Mouse (Mus musculus) embryo, embryonic 11 days (tissue): ENCODE results near the gene Pank1.

ENCODE experiments used
- DNase-seq: peaks from one replicate; pipeline ENCODE4 v3.0.0-alpha.2; 2015

The Pank1 gene

GRCm38 (mm10) chr19:34819577-34820170 lies 59.6 kb downstream of the Pank1 start:
- no peak for DNase-seq

GRCm38 (mm10) chr19:34815371-34815770 lies 63.9 kb downstream of the Pank1 start:
- no peak for DNase-seq

- peak; percentile 28 for DNase-seq
These were observed 64.6 kb downstream of the Pank1 start for GRCm38 (mm10) chr19:34814696-34815095.

- DNase-seq = no peak
These were observed 65.3 kb downstream of the Pank1 start for GRCm38 (mm10) chr19:34813961-34814360.

GRCm38 (mm10) chr19:34813533-34813932 lies 65.7 kb downstream of the Pank1 start:
- DNase-seq = no peak

- no peak for DNase-seq
These were observed 66.5 kb downstream of the Pank1 start for GRCm38 (mm10) chr19:34812711-34813110.

- no peak for DNase-seq
These were observed 72.1 kb downstream of the Pank1 start for GRCm38 (mm10) chr19:34807173-34807572.

- no peak for DNase-seq
These were observed 74.2 kb downstream of the Pank1 start for GRCm38 (mm10) chr19:34805071-34805470.

- DNase-seq = no peak
These were observed 74.7 kb downstream of the Pank1 start for GRCm38 (mm10) chr19:34804531-34804930.

GRCm38 (mm10) chr19:34803396-34803795 lies 75.9 kb downstream of the Pank1 start:
- DNase-seq = no peak

GRCm38 (mm10) chr19:34799644-34800267 lies 79.5 kb downstream of the Pank1 start:
- no peak for DNase-seq

- DNase-seq = no peak
These were observed 82.9 kb downstream of the Pank1 start for GRCm38 (mm10) chr19:34796396-34796795.

- no peak for DNase-seq
These were observed 96.8 kb downstream of the Pank1 start for GRCm38 (mm10) chr19:34782491-34782890.

- no peak for DNase-seq
These were observed 100.3 kb downstream of the Pank1 start for GRCm38 (mm10) chr19:34778993-34779392.

- no peak for DNase-seq
These were observed 101.2 kb downstream of the Pank1 start for GRCm38 (mm10) chr19:34778098-34778497.

- peak; percentile 73 for DNase-seq
These were observed 106.5 kb downstream of the Pank1 start for GRCm38 (mm10) chr19:34772775-34773174.

- DNase-seq = no peak
These were observed 108.5 kb downstream of the Pank1 start for GRCm38 (mm10) chr19:34770764-34771163.

GRCm38 (mm10) chr19:34758754-34759153 lies 120.5 kb downstream of the Pank1 start:
- no peak for DNase-seq
